Mouse (Mus musculus) 3134 (cell line): ENCODE measurements around the gene Stk10.
"Not testable (repeated sequence)": the region's sequence is repeated elsewhere in the genome, so short reads cannot be mapped to it uniquely, and the experiment has no call there.

Source experiments
- DNase-seq: peaks from one replicate; pipeline ENCODE4 v3.0.0-alpha.2; 2011; ENCODE audit warnings: low spot score; ENCODE audit not compliant: insufficient read length; ENCODE audit errors: extremely low read depth

Stk10 gene

GRCm38 (mm10) chr11:32532765-32533481 is at the start of gene Stk10:
Stk10 (plus strand) TSS chr11:32533305.
- peak; percentile 90 for DNase-seq

GRCm38 (mm10) chr11:32485290-32485689 is 47.8 kb upstream of the Stk10 start:
- no peak for DNase-seq

- no peak for DNase-seq
Observed at GRCm38 (mm10) chr11:32486621-32487020, 46.5 kb upstream of the Stk10 start.

- DNase-seq: peak; percentile 23
Observed at GRCm38 (mm10) chr11:32487501-32487900, 45.6 kb upstream of the Stk10 start.

GRCm38 (mm10) chr11:32488344-32488743 is 44.8 kb upstream of the Stk10 start:
- DNase-seq: no peak

GRCm38 (mm10) chr11:32488808-32489670 is 44.1 kb upstream of the Stk10 start:
- DNase-seq: no peak

- no peak for DNase-seq
Observed at GRCm38 (mm10) chr11:32491079-32491478, 42.0 kb upstream of the Stk10 start.

GRCm38 (mm10) chr11:32493312-32493711 is 39.8 kb upstream of the Stk10 start:
- DNase-seq: no peak

GRCm38 (mm10) chr11:32495283-32495682 is 37.8 kb upstream of the Stk10 start:
- no peak for DNase-seq

- no peak for DNase-seq
Observed at GRCm38 (mm10) chr11:32498757-32499535, 34.2 kb upstream of the Stk10 start.

GRCm38 (mm10) chr11:32499931-32500330 is 33.2 kb upstream of the Stk10 start:
- DNase-seq: no peak

GRCm38 (mm10) chr11:32503711-32504110 is 29.4 kb upstream of the Stk10 start:
- DNase-seq: no peak

- no peak for DNase-seq
Observed at GRCm38 (mm10) chr11:32505091-32505739, 27.9 kb upstream of the Stk10 start.

GRCm38 (mm10) chr11:32510930-32511329 is 22.2 kb upstream of the Stk10 start:
- DNase-seq: no peak

- not testable (repeated sequence) for DNase-seq
Observed at GRCm38 (mm10) chr11:32514853-32515252, 18.3 kb upstream of the Stk10 start.

GRCm38 (mm10) chr11:32516091-32516490 is 17.0 kb upstream of the Stk10 start:
- no peak for DNase-seq

GRCm38 (mm10) chr11:32516916-32517712 is 16.0 kb upstream of the Stk10 start:
- no peak for DNase-seq

GRCm38 (mm10) chr11:32518770-32519169 is 14.3 kb upstream of the Stk10 start:
- no peak for DNase-seq

GRCm38 (mm10) chr11:32519354-32519753 is 13.8 kb upstream of the Stk10 start:
- DNase-seq: no peak

GRCm38 (mm10) chr11:32521246-32521645 is 11.9 kb upstream of the Stk10 start:
- DNase-seq: no peak
